Mouse (Mus musculus): ENCODE measurements at regions not wholly inside any gene's neighbourhood (a gene's known extent, or its start where the extent isn't known, plus 50 kb on each side); places are given as distances from the start of the nearest gene placed in this dataset.

DNA sequence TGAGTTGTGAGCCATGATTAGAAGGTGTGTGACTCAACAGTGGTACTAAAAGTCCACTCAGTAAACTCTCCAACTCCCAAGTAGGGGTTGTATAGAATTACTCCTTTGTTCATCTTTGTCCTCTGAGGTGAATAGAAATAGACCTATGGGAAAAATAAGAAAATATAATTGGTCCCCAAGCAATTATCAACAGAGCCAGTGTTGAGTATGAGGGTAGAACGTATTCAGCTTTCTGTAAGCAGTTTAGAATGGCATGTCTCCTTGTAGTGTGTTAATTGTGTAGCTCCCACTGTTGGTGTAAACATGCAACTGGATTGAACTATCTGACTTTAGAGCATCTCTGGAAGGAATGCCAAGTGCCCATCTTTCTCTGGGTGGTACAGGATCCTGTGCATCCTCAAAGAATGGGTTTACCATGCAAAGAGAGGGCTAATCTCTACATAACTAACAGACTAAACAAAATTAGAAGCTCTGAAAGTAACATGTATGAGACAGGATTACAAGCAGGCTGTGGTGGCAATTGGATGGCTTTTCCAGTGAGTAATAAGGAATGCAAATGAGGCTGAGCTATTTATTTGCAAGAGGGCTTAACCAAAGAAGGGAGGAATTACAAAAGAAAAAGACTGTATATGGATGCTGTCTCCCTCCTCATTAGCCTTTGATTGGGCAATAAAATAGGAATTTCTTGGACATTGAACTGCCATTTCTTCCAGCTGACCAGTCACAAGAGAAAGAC, 356.6 kb downstream of the Serpinb8 start:
- no peaks in the 10 kb centered on the region for H3K36me3 ChIP-seq (ENCODE audit: control insufficient read depth, insufficient read depth, low read length)
- H3K4me3 ChIP-seq (ENCODE audit: low read length): no peak overlapping the region
- H3K9me3 ChIP-seq (ENCODE audit: control insufficient read depth, low read length): no peaks in the 10 kb centered on the region
- no peaks in the 10 kb centered on the region for H3K27me3 ChIP-seq (ENCODE audit: control insufficient read depth, insufficient read depth, low read length)
- H3K4me1 ChIP-seq (ENCODE audit: control insufficient read depth, insufficient read depth, low read length): no peaks in the 10 kb centered on the region
- H3K27ac ChIP-seq (ENCODE audit: low read depth, low read length): no peak overlapping the region
- WGBS: 80% methylated on average over 1 of the region's 1 CpGs
- no peak overlapping the region for H3K4me2 ChIP-seq (replicated peaks; ENCODE audit: low read depth, low read length)
- no peak overlapping the region for H3K9ac ChIP-seq (ENCODE audit: low read depth, low read length)
- no peak for ATAC-seq (ENCODE audit: low FRiP score, low TSS enrichment)

DNA sequence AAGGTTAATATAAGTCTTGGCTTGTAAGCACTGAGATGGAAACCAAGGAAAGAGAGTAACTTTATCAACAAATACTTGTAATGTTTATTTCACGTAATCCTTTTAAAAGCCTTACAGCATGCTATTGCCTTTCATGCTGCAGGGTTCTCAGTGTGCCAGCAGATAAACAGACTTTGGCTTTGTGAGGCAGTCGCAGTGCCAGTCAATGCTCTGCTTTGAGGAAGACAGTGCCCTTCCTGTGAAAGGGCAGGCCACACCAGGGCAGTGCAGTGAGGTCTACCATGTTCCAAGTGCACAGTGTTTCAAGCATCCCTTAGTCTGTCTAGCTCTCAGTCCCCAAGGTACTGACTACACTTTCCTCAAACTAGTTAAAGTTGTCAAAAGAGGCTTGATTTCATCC, 360.6 kb downstream of the Serpinb8 start:
- no peak for ATAC-seq (ENCODE audit: low FRiP score, low TSS enrichment)
- Histone ChIP-seq H3K36me3 (ENCODE audit: control insufficient read depth, insufficient read depth, low read length) (no peaks in the 10 kb centered on the region), H3K27me3 (ENCODE audit: control insufficient read depth, insufficient read depth, low read length) (no peaks in the 10 kb centered on the region), H3K4me2 (replicated peaks; ENCODE audit: low read depth, low read length) (no peak overlapping the region), H3K9ac (ENCODE audit: low read depth, low read length) (no peak overlapping the region), H3K4me3 (ENCODE audit: low read length) (no peak overlapping the region), H3K27ac (ENCODE audit: low read depth, low read length) (no peak overlapping the region), H3K4me1 (ENCODE audit: control insufficient read depth, insufficient read depth, low read length) (no peaks in the 10 kb centered on the region), H3K9me3 (ENCODE audit: control insufficient read depth, low read length) (no peaks in the 10 kb centered on the region)
- 79% methylated on average over 2 of the region's 2 CpGs for WGBS

DNA sequence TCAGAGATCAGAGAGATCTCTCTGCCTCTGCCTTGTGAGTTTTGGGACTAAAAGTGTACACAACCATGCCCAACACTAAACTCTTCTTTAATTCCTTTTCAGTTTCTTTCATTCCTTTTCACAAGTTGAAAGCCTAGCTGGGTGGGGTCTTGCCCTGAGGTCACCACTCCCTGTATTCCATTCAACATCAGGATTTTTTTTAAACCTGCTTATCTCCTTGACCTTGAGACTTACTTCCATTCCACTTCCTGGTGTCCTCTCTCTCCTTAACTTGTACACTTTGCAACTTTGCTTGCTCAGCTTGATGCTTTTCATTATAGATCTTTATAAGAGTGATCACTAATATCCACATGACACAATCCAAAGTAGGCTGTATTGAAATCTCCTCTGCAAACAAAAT, 371.2 kb downstream of the Serpinb8 start:
- H3K36me3 ChIP-seq (ENCODE audit: control insufficient read depth, insufficient read depth, low read length): no peaks in the 10 kb centered on the region
- H3K9ac ChIP-seq (ENCODE audit: low read depth, low read length): no peak overlapping the region
- H3K4me2 ChIP-seq (replicated peaks; ENCODE audit: low read depth, low read length): no peak overlapping the region
- no peak for ATAC-seq (ENCODE audit: low FRiP score, low TSS enrichment)
- H3K27ac ChIP-seq (ENCODE audit: low read depth, low read length): no peak overlapping the region
- H3K9me3 ChIP-seq (ENCODE audit: control insufficient read depth, low read length): no peaks in the 10 kb centered on the region
- no peaks in the 10 kb centered on the region for H3K4me1 ChIP-seq (ENCODE audit: control insufficient read depth, insufficient read depth, low read length)
- H3K27me3 ChIP-seq (ENCODE audit: control insufficient read depth, insufficient read depth, low read length): no peaks in the 10 kb centered on the region
- no peak overlapping the region for H3K4me3 ChIP-seq (ENCODE audit: low read length)

DNA sequence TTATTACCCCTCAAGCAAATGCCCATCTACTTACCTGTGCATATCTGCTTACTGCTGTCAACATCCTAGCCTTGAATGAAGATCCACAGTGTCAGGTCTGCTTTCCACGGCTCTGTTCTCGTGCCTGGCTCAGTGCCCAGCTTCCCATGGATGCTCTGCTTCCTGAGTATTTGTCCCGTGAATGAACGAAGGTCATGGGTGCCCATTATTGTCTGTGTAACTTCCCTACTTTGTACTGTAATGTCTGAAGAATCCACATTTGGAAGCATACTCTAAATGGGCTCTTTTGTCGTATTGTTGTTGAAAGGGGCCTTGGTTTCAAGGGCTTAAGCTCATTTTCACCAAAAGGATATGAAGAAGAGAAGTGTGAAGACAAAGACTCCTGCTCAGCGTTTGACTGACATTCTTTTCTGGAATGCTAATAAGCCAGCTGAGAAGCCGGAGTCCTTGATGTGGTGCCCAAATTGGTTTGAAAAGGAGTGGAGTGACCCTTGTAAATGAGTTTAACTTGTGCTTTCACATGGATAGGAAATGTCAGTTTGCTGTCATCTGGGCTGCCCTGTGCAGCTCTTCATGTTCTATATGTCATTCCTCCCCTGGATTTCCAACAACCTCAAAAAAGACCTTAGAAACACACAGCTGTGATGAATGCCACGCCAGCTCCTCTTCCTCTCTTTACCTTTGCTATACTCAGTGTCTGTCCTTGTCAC, 386.0 kb downstream of the Serpinb8 start:
- ATAC-seq (ENCODE audit: low FRiP score, low TSS enrichment): no peak
- 70% methylated on average over 8 of the region's 8 CpGs for WGBS
- Histone ChIP-seq H3K9ac (ENCODE audit: low read depth, low read length) (no peak overlapping the region), H3K36me3 (ENCODE audit: control insufficient read depth, insufficient read depth, low read length) (no peaks in the 10 kb centered on the region), H3K27me3 (ENCODE audit: control insufficient read depth, insufficient read depth, low read length) (no peaks in the 10 kb centered on the region), H3K4me2 (replicated peaks; ENCODE audit: low read depth, low read length) (no peak overlapping the region), H3K4me3 (ENCODE audit: low read length) (no peak overlapping the region), H3K4me1 (ENCODE audit: control insufficient read depth, insufficient read depth, low read length) (no peaks in the 10 kb centered on the region), H3K27ac (ENCODE audit: low read depth, low read length) (no peak overlapping the region), H3K9me3 (ENCODE audit: control insufficient read depth, low read length) (no peaks in the 10 kb centered on the region)

DNA sequence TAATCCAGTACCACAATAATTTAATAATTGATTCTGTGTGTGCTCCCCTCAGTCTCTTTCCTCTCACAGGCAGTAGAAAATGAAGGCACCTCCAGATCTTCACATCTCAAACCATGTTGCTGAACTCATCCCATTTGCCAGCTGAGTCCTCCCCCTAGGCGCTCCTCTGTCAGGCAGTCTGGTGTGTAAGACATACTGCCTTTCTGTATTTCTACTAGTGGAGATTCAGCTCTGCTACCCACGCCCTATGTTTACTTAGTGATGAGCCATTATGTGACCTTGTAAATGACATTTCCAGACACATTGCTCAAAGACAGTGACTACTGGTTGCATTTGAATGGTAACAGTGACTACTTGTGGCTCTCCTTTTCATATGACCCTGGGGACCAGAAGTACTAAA, 387.9 kb downstream of the Serpinb8 start:
- Histone ChIP-seq H3K4me2 (replicated peaks; ENCODE audit: low read depth, low read length) (no peak overlapping the region), H3K4me1 (ENCODE audit: control insufficient read depth, insufficient read depth, low read length) (no peaks in the 10 kb centered on the region), H3K27me3 (ENCODE audit: control insufficient read depth, insufficient read depth, low read length) (no peaks in the 10 kb centered on the region), H3K9me3 (ENCODE audit: control insufficient read depth, low read length) (no peaks in the 10 kb centered on the region), H3K4me3 (ENCODE audit: low read length) (no peak overlapping the region), H3K9ac (ENCODE audit: low read depth, low read length) (no peak overlapping the region), H3K36me3 (ENCODE audit: control insufficient read depth, insufficient read depth, low read length) (no peaks in the 10 kb centered on the region), H3K27ac (ENCODE audit: low read depth, low read length) (no peak overlapping the region)
- no peak for ATAC-seq (ENCODE audit: low FRiP score, low TSS enrichment)
- WGBS: 75% methylated on average over 2 of the region's 2 CpGs

DNA sequence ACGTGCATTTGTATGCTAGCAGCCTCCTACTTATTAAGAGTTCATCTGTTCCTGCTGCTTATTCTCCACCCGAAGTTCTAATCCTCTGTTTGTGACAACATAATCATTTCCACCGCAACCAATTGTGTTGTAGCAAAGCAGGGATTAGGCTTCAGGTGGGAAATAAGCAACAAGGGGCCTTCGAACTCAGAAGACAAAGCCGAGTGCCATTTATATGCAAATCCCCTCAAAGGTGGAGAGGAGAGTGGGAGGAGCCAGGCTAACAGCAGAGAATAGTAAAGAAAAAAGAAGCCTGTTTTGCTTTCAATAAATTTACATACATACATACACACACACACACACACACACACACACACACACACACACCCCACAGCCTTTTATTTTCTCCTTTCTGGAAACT, 388.6 kb downstream of the Serpinb8 start:
- Histone ChIP-seq H3K4me3 (ENCODE audit: low read length) (no peak overlapping the region), H3K4me1 (ENCODE audit: control insufficient read depth, insufficient read depth, low read length) (no peaks in the 10 kb centered on the region), H3K9me3 (ENCODE audit: control insufficient read depth, low read length) (no peaks in the 10 kb centered on the region), H3K9ac (ENCODE audit: low read depth, low read length) (no peak overlapping the region), H3K4me2 (replicated peaks; ENCODE audit: low read depth, low read length) (no peak overlapping the region), H3K36me3 (ENCODE audit: control insufficient read depth, insufficient read depth, low read length) (no peaks in the 10 kb centered on the region), H3K27ac (ENCODE audit: low read depth, low read length) (no peak overlapping the region), H3K27me3 (ENCODE audit: control insufficient read depth, insufficient read depth, low read length) (no peaks in the 10 kb centered on the region)
- WGBS: 28% methylated on average over 5 of the region's 5 CpGs
- ATAC-seq (ENCODE audit: low FRiP score, low TSS enrichment): no peak

DNA sequence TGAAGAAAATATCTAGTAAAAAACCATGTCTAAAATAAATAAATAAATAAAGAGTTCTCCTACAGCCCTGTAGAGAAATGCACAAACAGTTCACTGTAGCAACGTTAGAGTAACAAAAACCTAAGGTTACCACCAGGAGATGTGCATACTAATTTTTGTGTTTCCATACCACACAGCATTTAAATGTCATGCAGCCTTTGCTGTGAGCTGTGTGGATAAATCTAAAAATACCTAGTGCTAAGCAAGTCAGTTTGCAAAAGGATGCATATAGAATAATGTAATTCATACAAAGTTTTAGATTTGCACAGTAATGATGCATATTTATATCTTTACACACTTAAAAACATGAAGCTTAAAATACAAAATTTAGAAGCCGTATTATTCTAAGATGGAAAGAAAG, 395.8 kb downstream of the Serpinb8 start:
- no peak overlapping the region for H3K4me3 ChIP-seq (ENCODE audit: low read length)
- H3K9ac ChIP-seq (ENCODE audit: low read depth, low read length): no peak overlapping the region
- no peaks in the 10 kb centered on the region for H3K9me3 ChIP-seq (ENCODE audit: control insufficient read depth, low read length)
- H3K27me3 ChIP-seq (ENCODE audit: control insufficient read depth, insufficient read depth, low read length): no peaks in the 10 kb centered on the region
- ATAC-seq (ENCODE audit: low FRiP score, low TSS enrichment): no peak
- H3K36me3 ChIP-seq (ENCODE audit: control insufficient read depth, insufficient read depth, low read length): no peaks in the 10 kb centered on the region
- H3K27ac ChIP-seq (ENCODE audit: low read depth, low read length): no peak overlapping the region
- no peak overlapping the region for H3K4me2 ChIP-seq (replicated peaks; ENCODE audit: low read depth, low read length)
- WGBS: 95% methylated on average over 2 of the region's 2 CpGs
- no peaks in the 10 kb centered on the region for H3K4me1 ChIP-seq (ENCODE audit: control insufficient read depth, insufficient read depth, low read length)

DNA sequence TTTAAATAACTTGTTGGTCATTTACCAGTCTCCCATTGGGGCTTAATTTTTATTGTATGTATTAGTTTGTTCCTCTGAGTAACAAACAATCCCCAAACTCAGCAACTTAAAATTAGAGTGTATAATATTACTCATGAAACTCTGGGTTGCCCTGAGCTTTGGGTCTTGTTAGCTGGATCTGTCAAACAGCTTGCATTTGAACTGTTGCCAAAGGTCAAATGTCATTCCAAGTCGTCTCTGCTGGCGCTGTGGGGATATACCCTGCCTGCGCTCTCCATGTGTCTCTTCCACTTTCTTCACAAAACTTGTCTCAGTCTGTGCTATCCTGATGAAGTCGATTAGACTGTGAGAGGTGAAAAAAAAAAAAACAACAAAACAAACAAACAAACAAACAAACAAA, 398.3 kb downstream of the Serpinb8 start:
- no peaks in the 10 kb centered on the region for H3K4me1 ChIP-seq (ENCODE audit: control insufficient read depth, insufficient read depth, low read length)
- H3K9ac ChIP-seq (ENCODE audit: low read depth, low read length): no peak overlapping the region
- H3K27me3 ChIP-seq (ENCODE audit: control insufficient read depth, insufficient read depth, low read length): no peaks in the 10 kb centered on the region
- ATAC-seq (ENCODE audit: low FRiP score, low TSS enrichment): no peak
- no peak overlapping the region for H3K4me2 ChIP-seq (replicated peaks; ENCODE audit: low read depth, low read length)
- no peak overlapping the region for H3K27ac ChIP-seq (ENCODE audit: low read depth, low read length)
- H3K36me3 ChIP-seq (ENCODE audit: control insufficient read depth, insufficient read depth, low read length): no peaks in the 10 kb centered on the region
- 54% methylated on average over 4 of the region's 4 CpGs for WGBS
- no peaks in the 10 kb centered on the region for H3K9me3 ChIP-seq (ENCODE audit: control insufficient read depth, low read length)
- H3K4me3 ChIP-seq (ENCODE audit: low read length): no peak overlapping the region

DNA sequence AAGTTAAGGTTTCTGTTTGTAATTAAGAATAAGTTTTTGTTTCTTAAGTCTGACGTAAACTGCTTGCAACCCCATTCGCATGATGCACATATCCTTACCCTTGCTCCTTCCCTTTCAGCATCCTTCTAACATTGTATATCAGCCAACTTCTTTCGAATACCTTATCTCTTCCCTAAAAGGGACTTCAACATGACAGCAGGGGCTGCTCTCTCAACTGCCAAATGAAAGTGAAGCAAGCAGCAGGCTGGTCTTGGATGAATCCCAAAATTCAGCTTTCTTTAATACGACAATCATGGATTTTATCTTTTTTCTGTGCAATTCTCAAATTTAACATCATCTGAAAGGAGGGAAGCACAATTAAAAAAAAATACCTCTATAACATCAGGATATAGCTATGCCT, 403.2 kb downstream of the Serpinb8 start:
- no peak overlapping the region for H3K4me3 ChIP-seq (ENCODE audit: low read length)
- no peaks in the 10 kb centered on the region for H3K9me3 ChIP-seq (ENCODE audit: control insufficient read depth, low read length)
- H3K4me1 ChIP-seq (ENCODE audit: control insufficient read depth, insufficient read depth, low read length): no peaks in the 10 kb centered on the region
- no peak overlapping the region for H3K4me2 ChIP-seq (replicated peaks; ENCODE audit: low read depth, low read length)
- no peaks in the 10 kb centered on the region for H3K36me3 ChIP-seq (ENCODE audit: control insufficient read depth, insufficient read depth, low read length)
- H3K27me3 ChIP-seq (ENCODE audit: control insufficient read depth, insufficient read depth, low read length): no peaks in the 10 kb centered on the region
- no peak for ATAC-seq (ENCODE audit: low FRiP score, low TSS enrichment)
- no peak overlapping the region for H3K27ac ChIP-seq (ENCODE audit: low read depth, low read length)
- no peak overlapping the region for H3K9ac ChIP-seq (ENCODE audit: low read depth, low read length)
- 89% methylated on average over 4 of the region's 4 CpGs for WGBS

All from kidney, embryonic 14.5 days (tissue).